Mouse (Mus musculus): ENCODE data around the gene Tc2n.
A peak's percentile ranks its signal among the peaks of the same experiment; 100 is the strongest.
"Not testable (repeated sequence)": the region's sequence is repeated elsewhere in the genome, so short reads cannot be mapped to it uniquely, and the experiment has no call there.

The Tc2n gene

DNA sequence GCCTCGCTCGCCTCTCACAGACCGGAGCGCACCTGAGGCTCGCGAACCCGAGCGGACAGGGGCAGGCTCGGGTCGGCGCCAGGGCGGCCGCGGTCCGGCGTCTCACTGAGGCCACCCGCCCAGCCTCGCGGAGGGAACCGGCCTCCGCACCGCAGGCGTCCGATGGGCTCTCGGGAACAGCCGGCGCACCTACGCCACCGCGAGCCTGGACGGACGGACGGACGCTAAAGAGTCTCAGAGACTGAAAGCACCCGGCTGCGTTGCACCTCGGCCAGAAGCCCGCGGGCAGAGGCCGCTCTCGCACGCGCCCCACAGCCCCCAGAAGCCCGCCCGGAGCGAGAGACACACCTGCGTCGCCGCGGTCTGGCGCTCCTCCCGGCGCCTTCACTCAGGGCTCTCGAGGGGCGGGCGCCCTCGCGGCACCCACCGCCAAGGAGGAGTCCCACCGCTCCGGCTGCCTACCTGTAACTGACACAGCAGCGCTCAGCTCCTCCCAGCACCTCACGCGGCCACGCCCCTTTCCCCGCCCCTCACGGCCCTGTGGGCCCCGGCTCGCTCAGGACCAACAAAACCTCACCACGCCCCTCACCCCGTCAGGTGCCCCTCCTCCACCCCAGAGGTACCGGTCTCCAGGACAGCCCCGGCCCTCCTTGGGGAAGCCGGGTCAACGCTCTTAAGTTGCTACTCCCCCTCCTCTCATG is at the start of gene Tc2n:
Gene Tc2n (minus strand): TSS at position 470 of the 701 bp plus-strand sequence.
- DNase-seq (ENCODE audit: low read depth, low spot score): peak; percentile 86

DNA sequence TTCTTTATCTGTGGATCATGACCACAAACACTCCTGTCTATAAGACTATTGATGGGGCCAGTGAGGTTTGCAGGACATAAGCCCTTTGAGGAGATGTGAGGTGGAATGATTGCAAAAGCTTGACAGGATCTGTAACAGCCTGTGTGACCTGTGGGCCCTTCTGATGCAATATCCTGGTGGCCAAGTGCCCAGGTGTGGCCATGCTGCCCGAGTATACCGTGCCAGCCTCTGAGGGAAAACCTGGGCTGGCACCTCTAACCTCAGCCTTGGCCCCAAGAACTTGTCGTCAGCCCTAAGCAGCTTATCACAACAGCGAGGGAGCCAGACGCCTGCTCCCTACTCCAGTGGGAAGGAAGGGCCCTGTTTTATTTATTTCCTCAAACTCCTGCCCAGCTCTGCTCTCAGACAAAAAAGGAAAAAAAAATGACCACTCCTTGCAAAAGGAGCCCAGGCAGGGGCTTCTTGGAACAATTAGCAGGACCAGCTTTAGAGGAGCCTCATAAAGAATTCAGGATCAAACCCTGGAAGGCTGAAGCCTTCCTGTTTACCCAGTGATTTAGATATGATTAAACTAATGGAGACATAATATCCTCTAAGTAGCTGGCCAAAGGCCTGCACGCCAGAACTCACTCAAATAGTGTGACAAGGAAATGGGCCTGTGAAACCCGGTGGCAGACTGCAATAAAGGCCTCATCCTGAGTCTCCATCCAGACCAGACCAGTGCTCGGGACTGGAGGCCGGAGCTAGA is 49.2 kb upstream of the Tc2n start:
- no peak for DNase-seq (ENCODE audit: low read depth, low spot score)

DNA sequence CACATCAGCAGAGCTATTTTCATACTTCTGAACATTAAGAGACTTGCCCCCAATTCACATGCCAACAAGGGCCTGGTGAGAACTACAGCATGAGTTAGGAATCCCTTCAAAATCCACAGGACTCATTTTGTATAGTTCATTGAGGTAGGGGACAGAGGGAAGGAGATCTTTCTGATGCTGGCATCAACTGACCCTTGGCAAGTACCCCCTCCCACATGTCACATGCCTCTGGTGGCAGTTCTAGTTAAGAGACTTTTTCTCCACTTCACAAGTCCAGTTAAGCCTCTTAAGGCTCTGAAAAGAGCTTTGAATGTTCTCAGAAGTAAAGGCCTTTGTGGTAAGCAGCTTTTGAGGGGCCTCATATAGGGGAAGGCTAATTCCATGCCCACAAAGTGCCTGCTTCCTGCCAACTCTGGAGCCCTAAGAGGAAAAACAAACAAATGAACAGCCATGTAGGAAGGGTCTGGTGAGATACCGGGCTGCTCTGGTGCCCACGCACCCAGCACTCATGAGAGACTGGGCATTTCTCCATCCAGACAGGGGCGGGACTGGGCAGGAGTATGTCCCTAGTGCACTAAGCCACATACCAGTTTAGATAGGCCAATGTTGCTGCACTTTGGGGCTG is 48.0 kb upstream of the Tc2n start:
- no peak for DNase-seq (ENCODE audit: low read depth, low spot score)

DNA sequence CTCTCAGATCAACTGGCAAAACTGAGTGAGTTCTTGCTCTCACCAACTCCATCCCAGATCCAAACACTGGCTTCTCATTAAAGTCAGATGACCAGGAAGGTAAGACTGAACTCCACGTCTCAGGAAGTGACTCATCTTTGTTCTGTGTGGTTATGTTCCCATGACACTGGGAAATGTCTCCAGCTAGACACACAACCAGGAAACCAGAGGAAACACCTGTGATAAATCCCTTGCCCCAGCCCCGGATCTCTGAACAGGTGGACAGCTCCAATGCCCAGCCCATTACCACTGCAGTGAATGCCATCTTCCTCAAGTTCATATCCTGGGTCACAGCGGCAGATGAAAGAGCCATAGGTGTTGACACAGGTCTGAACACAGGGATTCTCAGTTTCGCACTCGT is 46.5 kb upstream of the Tc2n start:
- no peak for DNase-seq (ENCODE audit: low read depth, low spot score)

DNA sequence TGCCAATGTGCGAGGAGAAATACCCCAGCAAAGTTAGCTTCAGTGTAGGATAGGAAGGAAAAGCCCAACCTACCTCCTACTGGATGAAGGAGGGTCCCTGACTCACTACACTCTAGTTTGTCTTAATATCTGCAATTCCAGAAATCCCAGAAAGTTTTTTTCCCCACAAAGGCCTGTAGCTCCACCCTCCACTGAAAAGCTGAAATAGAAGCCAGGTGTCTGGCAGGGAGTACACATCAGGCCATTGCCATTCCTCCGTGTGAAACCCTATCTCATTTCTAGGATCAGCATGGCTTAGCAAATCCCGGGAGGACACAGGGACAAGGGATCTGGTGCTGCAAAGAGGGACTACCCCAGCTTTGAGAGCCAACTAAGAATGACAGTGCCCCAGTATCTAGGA is 44.7 kb upstream of the Tc2n start:
- no peak for DNase-seq (ENCODE audit: low read depth, low spot score)

DNA sequence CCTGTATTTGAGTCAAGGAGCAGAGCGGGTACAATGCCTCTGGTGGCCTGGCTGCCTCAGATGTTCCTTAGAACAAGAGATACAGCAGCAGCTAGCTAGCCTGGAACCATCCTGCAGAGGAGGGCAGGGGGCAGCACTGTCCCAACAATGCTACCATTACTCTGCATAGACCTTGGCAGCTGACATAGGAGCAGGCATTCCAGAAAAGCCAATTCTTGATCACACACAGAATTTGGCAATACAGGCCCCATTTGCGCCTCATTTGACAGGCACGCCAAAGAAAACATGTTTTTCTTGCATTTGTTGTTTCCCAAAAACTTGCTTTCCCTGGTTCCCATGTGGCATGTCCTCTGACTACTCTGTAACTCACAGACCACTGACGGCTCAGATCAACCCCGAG is 43.7 kb upstream of the Tc2n start:
- no peak for DNase-seq (ENCODE audit: low read depth, low spot score)

DNA sequence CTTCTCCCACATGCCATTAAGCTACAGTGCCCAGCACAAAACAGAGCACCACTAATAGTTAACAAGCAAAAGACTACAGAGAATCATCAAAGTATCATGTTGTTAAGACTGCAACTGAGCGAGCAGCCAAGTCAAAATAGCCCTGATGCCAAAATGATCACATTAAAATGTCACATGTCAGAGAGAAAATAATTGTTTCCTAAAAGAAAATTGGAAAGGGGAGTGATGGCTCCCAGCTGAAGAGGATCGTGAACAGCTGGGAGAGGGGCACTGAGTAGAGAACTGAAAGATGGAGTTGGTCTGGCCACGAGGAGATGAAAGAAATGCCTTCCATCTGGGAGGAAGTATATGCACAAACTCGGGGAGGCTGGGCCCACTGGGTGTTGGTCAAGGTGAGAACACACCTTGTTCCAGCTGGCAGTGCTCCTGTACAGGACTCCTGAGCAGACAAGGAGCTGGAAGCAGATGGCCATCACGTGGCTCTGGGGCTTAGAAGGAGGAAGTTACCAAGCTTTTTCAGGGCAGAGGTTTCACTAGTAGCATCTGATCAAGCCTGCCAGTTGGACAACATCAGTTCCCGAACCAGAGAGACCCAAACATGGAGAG is 41.2 kb upstream of the Tc2n start:
- DNase-seq (ENCODE audit: low read depth, low spot score): no peak

DNA sequence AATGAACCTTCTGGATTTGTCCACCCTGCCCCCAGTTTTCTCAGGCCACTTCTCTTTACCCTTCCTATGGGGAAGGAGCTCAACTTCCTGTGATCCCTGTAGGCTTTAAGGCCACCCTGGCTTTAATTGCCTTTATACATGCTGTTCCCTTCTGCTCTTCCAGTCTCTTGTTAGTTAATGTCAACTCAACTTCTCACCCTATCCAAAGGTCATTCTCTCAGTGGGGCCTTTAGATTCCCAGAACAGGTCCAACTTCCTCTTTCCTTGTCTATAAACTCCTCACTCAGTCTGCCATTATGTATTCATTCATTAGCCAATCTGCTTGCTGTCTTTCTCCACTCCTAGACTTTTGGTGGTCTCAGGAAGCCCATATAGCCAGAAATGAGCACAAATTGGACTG is 40.4 kb upstream of the Tc2n start:
- no peak for DNase-seq (ENCODE audit: low read depth, low spot score)

DNA sequence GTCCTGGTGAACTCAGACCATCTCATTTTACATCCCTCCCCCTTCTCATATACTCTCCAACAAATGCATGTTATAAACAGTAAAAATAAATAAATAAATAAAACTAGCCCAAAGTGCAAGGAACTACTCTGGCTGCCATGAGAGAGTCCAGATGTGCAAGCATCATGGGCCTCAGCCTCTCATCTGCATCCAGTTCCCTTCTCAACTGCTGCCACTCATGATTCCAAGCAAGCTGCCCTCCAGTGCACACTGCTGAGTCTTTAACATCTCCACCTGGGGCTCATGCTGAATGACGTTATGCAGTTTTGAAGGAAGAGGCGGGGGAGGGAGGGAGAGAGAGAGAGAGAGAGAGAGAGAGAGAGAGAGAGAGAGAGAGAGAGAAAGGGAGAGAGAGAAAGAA is 24.1 kb upstream of the Tc2n start:
- no peak for DNase-seq (ENCODE audit: low read depth, low spot score)

DNA sequence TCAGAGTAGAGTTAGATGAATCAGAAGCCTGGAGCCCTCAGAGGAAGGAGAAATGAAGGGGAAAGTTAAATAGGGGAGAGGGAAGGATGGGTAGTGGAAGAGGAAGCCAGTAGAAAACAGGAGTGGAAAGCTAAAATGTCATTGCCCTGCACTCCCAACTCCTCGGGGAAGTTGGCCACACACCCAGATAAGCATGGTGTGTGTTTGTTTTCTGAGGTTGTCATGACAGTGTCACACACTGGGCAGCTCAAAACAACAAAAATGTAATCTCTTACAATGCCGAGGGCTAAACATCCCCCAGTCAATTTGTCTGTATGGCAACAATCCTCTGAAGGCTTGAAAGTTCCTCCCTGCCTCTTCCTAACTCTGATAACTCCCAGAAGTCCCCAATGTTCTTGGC is 22.2 kb upstream of the Tc2n start:
- no peak for DNase-seq (ENCODE audit: low read depth, low spot score)

DNA sequence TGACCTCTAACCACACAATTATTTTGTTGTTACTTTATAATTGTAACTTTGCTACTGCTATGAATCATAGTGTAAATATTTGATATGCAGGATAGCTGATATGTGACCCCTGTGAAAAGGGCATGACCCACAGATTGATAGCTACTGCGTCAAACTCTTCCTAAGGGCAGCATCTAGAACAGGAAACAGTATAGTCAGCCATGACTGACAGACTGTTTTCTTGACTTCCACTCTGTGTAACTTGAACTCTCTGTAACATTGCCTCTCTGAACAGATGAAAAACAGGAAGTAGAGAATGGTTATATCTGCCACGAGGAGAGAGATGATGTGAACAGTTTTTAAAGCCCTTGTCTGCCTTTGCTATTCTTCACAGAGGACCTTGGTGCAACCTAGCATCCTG is 21.7 kb upstream of the Tc2n start:
- DNase-seq (ENCODE audit: low read depth, low spot score): no peak

DNA sequence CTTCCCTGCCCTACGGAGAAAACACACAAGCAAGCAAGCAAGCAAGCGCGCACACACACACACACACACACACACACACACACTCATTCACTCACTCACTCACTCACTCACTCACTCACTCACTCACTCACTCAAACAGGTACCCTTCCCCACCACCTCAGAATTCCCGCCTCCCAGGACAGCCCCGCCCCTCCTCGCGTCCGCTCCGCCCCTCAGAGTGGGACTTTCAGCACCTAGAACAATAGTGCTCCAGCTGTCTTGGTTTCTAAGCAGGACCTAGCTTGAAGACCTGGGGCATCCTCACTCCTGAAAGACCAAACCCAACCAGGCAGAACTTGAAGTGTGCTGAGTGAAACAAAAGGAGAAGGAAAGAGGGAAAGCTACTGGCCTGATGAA is 430 bp upstream of the Tc2n start:
- peak; percentile 87 for DNase-seq (ENCODE audit: low read depth, low spot score)

DNA sequence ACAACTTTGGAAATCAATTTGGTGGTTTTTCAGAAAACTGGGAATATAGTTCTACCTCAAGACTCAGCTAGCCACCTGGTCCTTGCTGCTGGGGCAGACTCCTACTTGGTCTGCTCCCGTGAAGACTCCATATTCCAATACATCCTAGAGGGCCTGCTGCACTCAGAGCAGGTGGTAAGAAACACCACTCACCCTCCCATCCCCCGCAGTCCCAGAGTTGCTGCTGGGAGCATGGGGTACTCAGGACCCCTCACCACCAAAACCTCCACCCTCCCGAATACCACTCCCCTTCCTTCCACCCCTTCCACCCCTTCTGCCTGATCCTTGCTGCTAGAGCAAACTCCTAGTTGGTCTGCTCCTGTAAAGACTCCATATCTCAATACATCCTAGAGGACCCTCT is 19.1 kb downstream of the Tc2n start:
- no peak for DNase-seq (ENCODE audit: low read depth, low spot score)

DNA sequence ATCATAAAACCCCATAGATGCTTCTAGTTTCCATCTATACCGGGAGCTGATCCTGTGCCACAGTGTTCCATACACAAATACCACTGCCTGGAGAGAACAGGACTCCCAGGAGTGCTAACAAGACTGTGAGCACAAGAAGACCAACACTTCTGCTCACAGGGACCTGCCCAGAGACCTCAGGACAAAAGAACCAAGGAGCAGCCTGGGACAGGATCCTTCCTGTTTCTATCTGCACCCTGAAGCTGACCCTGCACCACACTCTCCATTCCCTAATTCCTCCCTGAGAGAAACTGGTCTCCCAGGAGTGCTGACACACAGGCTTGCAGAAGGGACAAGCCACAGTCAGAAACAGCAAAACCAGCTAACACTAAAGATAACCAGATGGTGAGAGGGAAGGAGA is 21.8 kb downstream of the Tc2n start:
- no peak for DNase-seq (ENCODE audit: low read depth, low spot score)

DNA sequence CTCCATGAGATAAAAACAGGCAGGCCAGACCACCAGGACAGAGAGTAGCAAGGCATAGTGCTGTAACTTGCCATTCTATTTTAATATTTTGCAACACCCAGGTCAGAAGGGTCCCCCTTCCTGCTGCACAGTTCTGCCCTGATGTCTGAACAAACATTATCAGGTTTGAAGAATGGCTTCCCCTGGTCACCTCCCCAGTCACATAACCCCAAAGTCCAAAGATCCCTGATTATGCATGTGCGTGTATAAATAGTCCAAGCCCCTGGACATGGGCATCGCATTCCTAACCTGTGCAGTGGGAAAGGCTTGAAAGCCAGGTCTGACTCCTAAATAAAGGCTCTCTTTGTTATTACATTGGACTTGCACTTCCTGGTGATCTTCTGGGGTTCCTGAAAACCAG is 37.8 kb downstream of the Tc2n start:
- DNase-seq (ENCODE audit: low read depth, low spot score): no peak

DNA sequence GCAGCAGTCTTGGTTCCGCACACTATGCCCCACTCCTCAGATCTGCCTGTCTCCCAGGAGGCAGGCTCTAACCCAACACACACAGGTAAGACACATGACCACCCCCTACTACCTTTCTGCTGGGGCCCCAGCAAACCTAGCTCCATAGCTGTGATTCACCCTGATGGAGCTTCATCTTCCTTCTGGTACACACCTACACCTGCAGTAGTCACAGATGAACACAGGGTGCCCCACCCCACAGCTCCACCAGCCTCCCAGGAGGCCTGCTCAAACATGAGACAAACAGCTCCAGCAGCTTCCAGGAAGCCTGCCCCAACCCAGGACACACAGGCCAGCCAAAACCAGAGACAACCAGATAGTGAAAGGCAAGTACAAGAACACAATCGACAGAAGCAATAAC is 50.8 kb downstream of the Tc2n start:
- DNase-seq (ENCODE audit: low read depth, low spot score): peak; percentile 38

DNA sequence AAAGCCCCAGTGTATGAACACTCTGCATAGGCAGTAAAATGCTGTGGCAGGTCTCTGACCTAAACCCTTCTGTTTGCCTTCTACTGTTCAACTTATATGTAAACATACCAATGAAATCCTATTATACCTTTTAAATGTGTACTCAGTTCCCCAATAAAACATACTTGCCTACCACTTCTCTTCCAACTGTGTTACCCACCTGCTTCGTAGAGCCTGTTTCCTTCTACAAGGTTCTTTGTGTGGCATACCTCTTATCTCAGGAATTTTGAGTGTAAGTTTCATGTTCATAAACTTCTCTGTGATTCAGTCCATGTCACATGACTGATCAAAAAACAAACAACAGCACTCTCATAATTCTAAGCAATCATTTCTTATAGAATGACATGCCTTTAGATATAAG is 85.2 kb downstream of the Tc2n start:
- no peak for DNase-seq (ENCODE audit: low read depth, low spot score)

DNA sequence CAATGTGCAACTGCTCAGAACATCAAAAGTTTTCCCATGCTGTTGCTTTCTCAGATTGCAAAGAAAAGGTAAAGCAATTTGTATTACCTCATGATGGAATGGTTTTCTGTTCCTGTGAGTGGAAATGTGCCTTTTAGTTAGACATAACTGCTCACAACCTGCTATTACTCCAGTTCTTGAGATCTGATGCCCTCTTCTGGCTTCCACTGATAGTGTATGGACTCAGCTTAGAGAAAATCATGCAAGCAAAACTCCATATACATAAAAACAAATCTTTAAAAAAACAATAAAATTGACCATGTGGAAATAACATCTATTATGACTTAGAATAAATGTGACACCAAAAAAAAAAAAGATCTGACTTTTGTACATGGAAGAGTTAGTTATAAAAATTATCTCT is 111.7 kb downstream of the Tc2n start:
- DNase-seq (ENCODE audit: low read depth, low spot score): not testable (repeated sequence)
